Mouse (Mus musculus) bone marrow macrophage, adult 2 months (primary cell): ENCODE results near the gene Ccdc92b.

ENCODE experiments used
- CTCF ChIP-seq: IDR thresholded peaks from 2 replicates; pipeline ENCODE4 v1.5.1; 2012; ENCODE audit warnings: low read depth, mild to moderate bottlenecking, low read length, moderate library complexity
- POLR2A ChIP-seq: IDR thresholded peaks from 2 replicates; pipeline ENCODE4 v1.6.1; 2012; ENCODE audit warnings: mild to moderate bottlenecking, low read depth, low read length, borderline replicate concordance

GRCm38 (mm10) chr11:74647966-74648365, 28.6 kb downstream of the Ccdc92b start:
- TF ChIP-seq POLR2A (no peak), CTCF (no peak)
